Mouse (Mus musculus) liver, adult 2 months (tissue): ENCODE data around the gene Rsph4a. TPM values are rescaled to one million over a fixed set of nuclear protein-coding genes. Genes with fewer than 3 reads are reported as not detected.

Experiments
- DNase-seq: peaks from one replicate; pipeline ENCODE4 v3.0.0-alpha.2; 2011; ENCODE audit warnings: low read depth, low spot score; ENCODE audit errors: extremely low read depth
- H3K27ac ChIP-seq: fragments of 200-500 bp; replicated peaks from 2 replicates; pipeline ENCODE4 v1.5.1; 2012; ENCODE audit warnings: low read depth, mild to moderate bottlenecking, control low read depth, inconsistent platforms, low read length; ENCODE audit not compliant: insufficient read depth
- H3K27me3 ChIP-seq: fragments of 200-500 bp; 2 replicates; pipeline ENCODE4 v1.6.1; 2012; ENCODE audit warnings: mild to moderate bottlenecking, moderate library complexity, low read length, inconsistent platforms; ENCODE audit not compliant: control insufficient read depth, insufficient read depth
- H3K36me3 ChIP-seq: fragments of 200-500 bp; 2 replicates; pipeline ENCODE4 v1.6.1; 2012; ENCODE audit warnings: low read length, inconsistent platforms; ENCODE audit not compliant: control insufficient read depth, insufficient read depth
- H3K4me1 ChIP-seq: fragments of 200-500 bp; 2 replicates; pipeline ENCODE4 v1.6.1; 2011; ENCODE audit warnings: low read length; ENCODE audit not compliant: control insufficient read depth, insufficient read depth
- H3K4me3 ChIP-seq: fragments of 200-500 bp; 2 replicates; pipeline ENCODE4 v1.5.1; 2011; ENCODE audit warnings: low read depth, mild to moderate bottlenecking, control low read depth, low read length, moderate library complexity; ENCODE audit not compliant: insufficient read depth
- H3K79me2 ChIP-seq: fragments of 200-500 bp; 2 replicates; pipeline ENCODE4 v1.6.1; 2012; ENCODE audit warnings: inconsistent platforms, mild to moderate bottlenecking, low read length, moderate library complexity; ENCODE audit not compliant: control insufficient read depth, insufficient read depth
- H3K9ac ChIP-seq: fragments of 200-500 bp; 2 replicates; pipeline ENCODE4 v1.6.1; 2012; ENCODE audit warnings: low read depth, mild to moderate bottlenecking, control low read depth, inconsistent platforms, low read length
- CTCF ChIP-seq: fragments of 200-500 bp; IDR thresholded peaks from 2 replicates; pipeline ENCODE4 v1.5.1; 2011; ENCODE audit warnings: low read depth, low read length, control low read depth
- POLR2A ChIP-seq: fragments of 200-500 bp; IDR thresholded peaks from 2 replicates; pipeline ENCODE4 v1.6.1; 2011; ENCODE audit warnings: low read length, control low read depth; ENCODE audit not compliant: insufficient read depth; ENCODE audit errors: extremely low read depth
- WGBS: fragments of 180-500 bp; shearing (Covaris S2); methylation state at CpG from one replicate; pipeline ENCODE4 v1.1.7; 2018; 5-methylcytosine and 5-hydroxymethylcytosine counted together
- polyA plus RNA-seq: library from polyadenylated mRNA; depleted of rRNA; stranded (reverse); fragments of >200 nt; gene quantifications from 2 replicates; pipeline ENCODE4 v1.2.3, GENCODE M21; 2012; rRNA removed
- total RNA-seq: library from RNA; depleted of rRNA; stranded (reverse); fragments of >200 nt; gene quantifications from 2 replicates; pipeline ENCODE4 v1.2.3, GENCODE M21; 2014; rRNA removed

Gene Rsph4a
- total and polyA plus RNA-seq, 2 experiments: 0.43 to 1.1 TPM

DNA sequence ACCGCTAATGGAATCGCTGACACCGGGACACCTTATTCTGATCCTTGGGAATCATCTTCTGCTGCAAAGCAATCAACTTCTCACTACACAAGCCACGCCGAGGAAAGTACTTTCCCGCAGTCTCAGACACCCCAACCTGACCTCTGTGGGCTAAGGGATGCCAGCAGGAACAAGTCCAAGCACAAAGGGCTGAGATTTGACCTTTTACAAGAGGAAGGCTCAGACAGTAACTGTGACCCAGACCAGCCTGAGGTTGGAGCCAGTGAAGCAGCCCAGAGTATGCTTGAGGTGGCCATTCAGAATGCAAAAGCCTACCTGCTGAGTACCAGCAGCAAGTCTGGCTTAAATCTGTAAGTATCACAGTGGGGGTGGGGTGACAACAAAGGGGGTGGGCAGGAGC, 578 bp downstream of the Rsph4a start:
- Histone ChIP-seq H3K27me3 (no peaks in the 10 kb centered on the region), H3K36me3 (no peaks in the 10 kb centered on the region), H3K9ac (no peak overlapping the region), H3K27ac (no peak overlapping the region), H3K79me2 (no peaks in the 10 kb centered on the region), H3K4me1 (peaks cover 4% of the 10 kb centered on the region), H3K4me3 (0 out of 2 replicates have a peak overlapping the region, but pooled peaks have one; percentile 25)
- WGBS: 3% methylated on average over 6 of the region's 6 CpGs
- DNase-seq: peak; percentile 82
- TF ChIP-seq CTCF (no peak), POLR2A (no peak)

DNA sequence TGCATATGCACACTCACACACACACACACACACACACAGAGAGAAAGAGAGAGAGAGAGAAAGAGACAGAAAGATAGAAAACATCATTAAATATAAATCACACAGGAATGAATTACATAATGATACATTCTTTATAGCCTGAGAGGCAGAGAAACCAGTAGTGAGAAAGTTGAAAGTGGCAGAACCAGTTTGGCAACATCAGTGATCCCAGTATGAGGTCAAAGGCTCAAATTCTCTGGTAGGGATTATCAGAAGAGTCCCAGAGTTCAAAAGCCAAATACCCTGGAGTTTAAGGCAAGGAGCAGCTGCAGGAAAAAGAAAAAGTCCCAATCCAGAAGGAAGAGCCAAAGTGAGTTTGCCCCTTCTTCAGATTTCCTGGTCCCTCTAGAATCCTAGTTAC, 35.8 kb downstream of the Rsph4a start:
- TF ChIP-seq CTCF (no peak), POLR2A (no peak)
- peaks cover 2% of the 10 kb centered on the region; the same call in 1 of the 2 replicates for H3K4me1 ChIP-seq
- DNase-seq: peak; percentile 29
- H3K27me3 ChIP-seq: no peaks in the 10 kb centered on the region
- H3K79me2 ChIP-seq: no peaks in the 10 kb centered on the region; the same call in 1 of the 2 replicates
- H3K36me3 ChIP-seq: peaks cover 50% of the 10 kb centered on the region
- no peak overlapping the region for H3K27ac ChIP-seq
- no peak overlapping the region for H3K4me3 ChIP-seq
- H3K9ac ChIP-seq: no peak overlapping the region

DNA sequence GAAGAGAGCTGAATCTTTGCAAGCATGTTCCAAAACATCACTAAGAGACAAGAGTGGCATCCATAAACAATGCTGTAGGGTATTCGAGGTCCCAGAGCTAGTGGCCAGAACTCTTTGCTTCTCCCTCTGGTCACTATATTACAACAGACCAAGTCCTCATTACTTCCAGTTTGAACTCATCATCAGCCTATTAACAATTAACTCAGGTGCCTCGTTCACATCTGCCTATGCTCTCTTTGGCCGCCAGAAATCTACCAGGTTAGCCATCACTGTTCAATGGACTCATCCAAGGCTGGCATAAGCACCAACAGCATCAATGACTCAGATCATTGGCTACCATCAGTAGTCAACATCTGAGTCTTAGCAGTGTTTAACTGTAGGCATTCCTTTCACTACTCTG, 40.5 kb downstream of the Rsph4a start:
- Histone ChIP-seq H3K27ac (no peak overlapping the region), H3K4me3 (no peak overlapping the region), H3K9ac (no peak overlapping the region), H3K27me3 (no peaks in the 10 kb centered on the region), H3K36me3 (peaks cover 42% of the 10 kb centered on the region), H3K79me2 (no peaks in the 10 kb centered on the region; the same call in 1 of the 2 replicates), H3K4me1 (peaks cover 2% of the 10 kb centered on the region; the same call in 1 of the 2 replicates)
- TF ChIP-seq POLR2A (no peak), CTCF (no peak)
- peak; percentile 49 for DNase-seq
- 23% methylated on average over 3 of the region's 3 CpGs for WGBS

DNA sequence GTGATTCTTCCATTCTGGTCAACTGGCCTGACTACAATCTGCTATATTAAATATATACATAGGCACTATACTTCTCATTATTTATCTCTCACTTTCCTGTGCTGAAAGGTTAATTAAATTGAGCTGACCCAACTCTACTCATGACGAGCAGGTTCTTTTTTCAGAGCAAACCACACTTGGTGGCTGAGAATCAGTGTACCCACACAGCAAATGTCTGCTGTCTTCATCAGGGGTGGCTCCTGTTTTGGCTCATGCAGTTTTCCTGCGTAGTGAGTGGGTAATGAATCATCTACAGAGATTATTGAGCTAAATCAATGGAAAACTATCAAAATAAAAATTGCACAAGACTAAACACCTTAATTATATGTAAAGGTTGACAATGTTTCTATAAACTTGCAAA, 41.4 kb downstream of the Rsph4a start:
- H3K9ac ChIP-seq: no peak overlapping the region
- WGBS: 88% methylated on average over 2 of the region's 2 CpGs
- H3K27me3 ChIP-seq: no peaks in the 10 kb centered on the region
- no peak for DNase-seq
- H3K79me2 ChIP-seq: peaks cover 3% of the 10 kb centered on the region; the same call in 1 of the 2 replicates
- H3K36me3 ChIP-seq: peaks cover 38% of the 10 kb centered on the region
- no peak overlapping the region for H3K27ac ChIP-seq
- no peak overlapping the region for H3K4me3 ChIP-seq
- TF ChIP-seq POLR2A (no peak), CTCF (no peak)
- peaks cover 2% of the 10 kb centered on the region; the same call in 1 of the 2 replicates for H3K4me1 ChIP-seq

DNA sequence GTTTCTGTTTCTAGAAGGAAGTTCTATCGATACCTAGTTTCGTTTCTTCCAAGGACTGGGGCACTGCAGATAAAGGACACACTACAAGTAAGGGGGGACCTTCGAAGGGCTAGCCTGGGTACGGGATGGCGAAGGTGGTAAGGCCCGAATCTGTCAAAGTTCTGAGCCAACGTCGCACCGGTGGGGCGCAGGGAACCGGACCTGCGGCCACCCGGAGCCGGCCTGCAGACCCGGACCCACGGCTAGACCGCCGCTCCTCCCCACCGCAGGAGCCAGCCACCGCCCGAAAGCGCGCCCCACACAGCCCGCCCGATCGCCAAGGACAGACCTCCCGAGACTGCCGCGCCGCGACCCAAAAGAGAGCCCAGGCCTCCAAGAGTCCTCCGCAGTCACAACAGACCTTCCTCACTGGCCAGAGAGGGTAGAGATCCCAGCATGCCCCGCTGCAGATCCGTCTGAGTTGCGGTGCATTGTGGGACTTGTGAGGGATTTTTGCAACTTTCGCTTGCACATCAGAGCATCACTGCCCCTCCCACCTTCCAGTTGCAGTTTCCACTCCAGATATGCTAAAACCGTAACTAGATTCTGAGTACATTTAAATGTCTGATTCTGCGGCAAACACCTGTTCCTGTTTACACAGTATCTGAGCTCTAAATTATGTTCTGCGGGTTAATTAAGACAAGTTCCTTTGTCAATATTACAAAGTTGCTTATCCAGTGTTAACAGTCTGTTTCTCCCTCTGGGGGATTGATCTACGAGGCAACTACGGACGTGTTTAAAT, 46.1 kb downstream of the Rsph4a start, which contains the start of gene Zup1:
Zup1 (minus strand) TSS at position 467 of the 781 bp plus-strand sequence.
- H3K4me3 ChIP-seq: peak within 1 kb of the TSS; percentile 98
- 3% methylated on average over 42 of the region's 42 CpGs for WGBS
- H3K4me1 ChIP-seq: no peaks in the 10 kb centered on the region; the same call in 1 of the 2 replicates
- H3K27ac ChIP-seq: peak within 1 kb of the TSS; percentile 77
- peaks cover 14% of the 10 kb centered on the region for H3K36me3 ChIP-seq
- peaks cover 3% of the 10 kb centered on the region; the same call in 1 of the 2 replicates for H3K79me2 ChIP-seq
- no peak for TF ChIP-seq CTCF
- peak; percentile 52; the same call in 1 of the 2 replicates for TF ChIP-seq POLR2A
- no peaks in the 10 kb centered on the region for H3K27me3 ChIP-seq
- peak within 1 kb of the TSS; percentile 98 for H3K9ac ChIP-seq
- peak; percentile 84 for DNase-seq

DNA sequence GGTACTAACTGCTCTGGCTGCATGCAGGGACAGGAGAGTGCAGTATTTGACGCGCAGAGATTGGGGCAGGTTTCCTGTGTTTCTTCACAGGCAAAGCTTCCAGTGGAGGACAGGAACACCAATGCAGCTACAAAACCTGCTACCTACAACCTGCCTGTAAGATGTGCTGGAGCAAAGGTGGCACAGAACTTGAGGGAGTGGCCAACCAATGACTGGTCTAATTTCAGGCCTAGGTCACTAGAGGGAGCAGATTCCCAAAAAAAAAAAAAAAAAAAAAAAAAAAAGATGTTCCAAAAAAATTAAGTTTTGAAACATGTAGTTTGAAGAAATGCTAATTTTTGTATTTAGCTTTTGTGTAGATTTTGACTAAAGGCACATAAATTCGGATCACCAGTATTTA, 47.6 kb downstream of the Rsph4a start:
- DNase-seq: no peak
- Histone ChIP-seq H3K36me3 (peaks cover 12% of the 10 kb centered on the region), H3K9ac (no peak overlapping the region), H3K27ac (no peak overlapping the region), H3K4me3 (no peak overlapping the region), H3K79me2 (peaks cover 3% of the 10 kb centered on the region; the same call in 1 of the 2 replicates), H3K27me3 (no peaks in the 10 kb centered on the region), H3K4me1 (no peaks in the 10 kb centered on the region; the same call in 1 of the 2 replicates)
- 82% methylated on average over 3 of the region's 3 CpGs for WGBS
- TF ChIP-seq CTCF (0 out of 2 replicates have a peak, but pooled peaks have one; percentile 7), POLR2A (no peak)

Other genes with a start within 250 kb of the Rsph4a start
- gene Sult3a2, start 118.4 kb upstream of the Rsph4a start, total RNA-seq: 1.1 and 21.5 TPM in 2 replicates
- gene Sult3a2, start 118.4 kb upstream of the Rsph4a start, polyA plus RNA-seq: 2.2 TPM in 1 of 2 replicates, not detected in the other
- gene Sult3a1, start 47.4 kb upstream of the Rsph4a start, total RNA-seq: 78.9 and 564 TPM in 2 replicates
- gene Sult3a1, start 47.4 kb upstream of the Rsph4a start, polyA plus RNA-seq: 4.2 and 15.5 TPM in 2 replicates
- gene Zup1, start 46.2 kb downstream of the Rsph4a start, total RNA-seq: 8.0 and 10.8 TPM in 2 replicates
- 2.2 and 2.3 TPM in 2 replicates for gene Zup1, start 46.2 kb downstream of the Rsph4a start, polyA plus RNA-seq
- 31.7 and 37.5 TPM in 2 replicates for gene Rwdd1, start 114.5 kb downstream of the Rsph4a start, total RNA-seq
- 25.0 and 26.8 TPM in 2 replicates for gene Rwdd1, start 114.5 kb downstream of the Rsph4a start, polyA plus RNA-seq
- not detected in 2 replicates for gene Trappc3l, start 132.5 kb downstream of the Rsph4a start, total RNA-seq
- not detected in 2 replicates for gene Trappc3l, start 132.5 kb downstream of the Rsph4a start, polyA plus RNA-seq
- not detected in 2 replicates for gene Calhm4, start 139.2 kb downstream of the Rsph4a start, total RNA-seq
- gene Calhm4, start 139.2 kb downstream of the Rsph4a start, polyA plus RNA-seq: not detected in 2 replicates
- gene Calhm5, start 191.4 kb downstream of the Rsph4a start, total RNA-seq: 0.13 and 0.18 TPM in 2 replicates
- 0.01 and 0.04 TPM in 2 replicates for gene Calhm5, start 191.4 kb downstream of the Rsph4a start, polyA plus RNA-seq
- gene Calhm6, start 222.9 kb downstream of the Rsph4a start, total RNA-seq: 2.6 and 5.3 TPM in 2 replicates
- gene Calhm6, start 222.9 kb downstream of the Rsph4a start, polyA plus RNA-seq: 1.8 and 3.9 TPM in 2 replicates